Mouse (Mus musculus): ENCODE measurements at regions not wholly inside any gene's neighbourhood (a gene's known extent, or its start where the extent isn't known, plus 50 kb on each side); places are given as distances from the start of the nearest gene placed in this dataset.

GRCm38 (mm10) chr12:11518379-11518778, 62.5 kb downstream of the Rad51ap2 start:
- no peak overlapping the region for H3K4me2 ChIP-seq (replicated peaks; ENCODE audit: low read depth, low read length)
- H3K27ac ChIP-seq (ENCODE audit: low read length): no peak overlapping the region
- ATAC-seq (ENCODE audit: low FRiP score, low TSS enrichment): no peak
- H3K4me3 ChIP-seq (ENCODE audit: low read length): no peak overlapping the region
- 53% methylated on average over 2 of the region's 2 CpGs for WGBS
- no peak overlapping the region for H3K9ac ChIP-seq (replicated peaks; ENCODE audit: low read length)
- no peaks in the 10 kb centered on the region for H3K27me3 ChIP-seq (ENCODE audit: insufficient read depth, low read length)
- H3K4me1 ChIP-seq (ENCODE audit: insufficient read depth, low read length): no peaks in the 10 kb centered on the region
- H3K36me3 ChIP-seq (ENCODE audit: insufficient read depth, low read length): no peaks in the 10 kb centered on the region
- H3K9me3 ChIP-seq (ENCODE audit: low read length): no peaks in the 10 kb centered on the region

- no peak overlapping the region for H3K27ac ChIP-seq (ENCODE audit: low read length)
- 83% methylated on average over 6 of the region's 6 CpGs for WGBS
- no peak for ATAC-seq (ENCODE audit: low FRiP score, low TSS enrichment)
Measured at GRCm38 (mm10) chr12:11562891-11563290, 107.0 kb downstream of the Rad51ap2 start.

GRCm38 (mm10) chr12:11570160-11570559, 114.3 kb downstream of the Rad51ap2 start:
- Histone ChIP-seq H3K4me3 (ENCODE audit: low read length) (no peak overlapping the region), H3K4me1 (ENCODE audit: insufficient read depth, low read length) (no peaks in the 10 kb centered on the region), H3K36me3 (ENCODE audit: insufficient read depth, low read length) (no peaks in the 10 kb centered on the region), H3K4me2 (replicated peaks; ENCODE audit: low read depth, low read length) (no peak overlapping the region), H3K9ac (replicated peaks; ENCODE audit: low read length) (no peak overlapping the region), H3K27ac (ENCODE audit: low read length) (no peak overlapping the region), H3K27me3 (ENCODE audit: insufficient read depth, low read length) (no peaks in the 10 kb centered on the region), H3K9me3 (ENCODE audit: low read length) (no peaks in the 10 kb centered on the region)
- ATAC-seq (ENCODE audit: low FRiP score, low TSS enrichment): no peak
- WGBS: 89% methylated on average over 1 of the region's 1 CpGs

More at GRCm38 (mm10) chr12:11562891-11563290, 107.0 kb downstream of the Rad51ap2 start:
- Histone ChIP-seq H3K9me3 (ENCODE audit: low read length) (no peaks in the 10 kb centered on the region), H3K27me3 (ENCODE audit: insufficient read depth, low read length) (no peaks in the 10 kb centered on the region), H3K9ac (replicated peaks; ENCODE audit: low read length) (no peak overlapping the region), H3K4me3 (ENCODE audit: low read length) (no peak overlapping the region), H3K4me1 (ENCODE audit: insufficient read depth, low read length) (no peaks in the 10 kb centered on the region), H3K36me3 (ENCODE audit: insufficient read depth, low read length) (no peaks in the 10 kb centered on the region), H3K4me2 (replicated peaks; ENCODE audit: low read depth, low read length) (no peak overlapping the region)

GRCm38 (mm10) chr12:11603946-11604345, 148.1 kb downstream of the Rad51ap2 start:
- Histone ChIP-seq H3K4me1 (ENCODE audit: insufficient read depth, low read length) (no peaks in the 10 kb centered on the region), H3K9ac (replicated peaks; ENCODE audit: low read length) (no peak overlapping the region), H3K4me3 (ENCODE audit: low read length) (no peak overlapping the region), H3K9me3 (ENCODE audit: low read length) (no peaks in the 10 kb centered on the region), H3K27ac (ENCODE audit: low read length) (no peak overlapping the region), H3K36me3 (ENCODE audit: insufficient read depth, low read length) (no peaks in the 10 kb centered on the region), H3K4me2 (replicated peaks; ENCODE audit: low read depth, low read length) (no peak overlapping the region), H3K27me3 (ENCODE audit: insufficient read depth, low read length) (no peaks in the 10 kb centered on the region)
- WGBS: 76% methylated on average over 2 of the region's 2 CpGs
- no peak for ATAC-seq (ENCODE audit: low FRiP score, low TSS enrichment)

- H3K27me3 ChIP-seq (ENCODE audit: insufficient read depth, low read length): no peaks in the 10 kb centered on the region
- H3K9ac ChIP-seq (replicated peaks; ENCODE audit: low read length): no peak overlapping the region
- H3K36me3 ChIP-seq (ENCODE audit: insufficient read depth, low read length): no peaks in the 10 kb centered on the region
- no peaks in the 10 kb centered on the region for H3K9me3 ChIP-seq (ENCODE audit: low read length)
- H3K27ac ChIP-seq (ENCODE audit: low read length): no peak overlapping the region
- ATAC-seq (ENCODE audit: low FRiP score, low TSS enrichment): no peak
- H3K4me1 ChIP-seq (ENCODE audit: insufficient read depth, low read length): no peaks in the 10 kb centered on the region
- no peak overlapping the region for H3K4me2 ChIP-seq (replicated peaks; ENCODE audit: low read depth, low read length)
- H3K4me3 ChIP-seq (ENCODE audit: low read length): no peak overlapping the region
Measured at GRCm38 (mm10) chr12:11608733-11609132, 152.9 kb downstream of the Rad51ap2 start.

GRCm38 (mm10) chr12:11611656-11612055, 155.8 kb downstream of the Rad51ap2 start:
- Histone ChIP-seq H3K9me3 (ENCODE audit: low read length) (no peaks in the 10 kb centered on the region), H3K9ac (replicated peaks; ENCODE audit: low read length) (no peak overlapping the region), H3K4me1 (ENCODE audit: insufficient read depth, low read length) (no peaks in the 10 kb centered on the region), H3K36me3 (ENCODE audit: insufficient read depth, low read length) (no peaks in the 10 kb centered on the region), H3K4me3 (ENCODE audit: low read length) (no peak overlapping the region), H3K27ac (ENCODE audit: low read length) (no peak overlapping the region), H3K27me3 (ENCODE audit: insufficient read depth, low read length) (no peaks in the 10 kb centered on the region), H3K4me2 (replicated peaks; ENCODE audit: low read depth, low read length) (no peak overlapping the region)
- no peak for ATAC-seq (ENCODE audit: low FRiP score, low TSS enrichment)
- 73% methylated on average over 2 of the region's 2 CpGs for WGBS

- Histone ChIP-seq H3K4me1 (ENCODE audit: insufficient read depth, low read length) (no peaks in the 10 kb centered on the region), H3K4me3 (ENCODE audit: low read length) (no peak overlapping the region), H3K4me2 (replicated peaks; ENCODE audit: low read depth, low read length) (no peak overlapping the region), H3K9ac (replicated peaks; ENCODE audit: low read length) (no peak overlapping the region), H3K9me3 (ENCODE audit: low read length) (no peaks in the 10 kb centered on the region), H3K36me3 (ENCODE audit: insufficient read depth, low read length) (no peaks in the 10 kb centered on the region), H3K27ac (ENCODE audit: low read length) (no peak overlapping the region), H3K27me3 (ENCODE audit: insufficient read depth, low read length) (no peaks in the 10 kb centered on the region)
- WGBS: 75% methylated on average over 2 of the region's 2 CpGs
- no peak for ATAC-seq (ENCODE audit: low FRiP score, low TSS enrichment)
Measured at GRCm38 (mm10) chr12:11615237-11615636, 159.4 kb downstream of the Rad51ap2 start.

- 81% methylated on average over 1 of the region's 1 CpGs for WGBS
- no peaks in the 10 kb centered on the region for H3K9me3 ChIP-seq (ENCODE audit: low read length)
- no peak for ATAC-seq (ENCODE audit: low FRiP score, low TSS enrichment)
- H3K27me3 ChIP-seq (ENCODE audit: insufficient read depth, low read length): no peaks in the 10 kb centered on the region
- no peak overlapping the region for H3K4me2 ChIP-seq (replicated peaks; ENCODE audit: low read depth, low read length)
- no peaks in the 10 kb centered on the region for H3K4me1 ChIP-seq (ENCODE audit: insufficient read depth, low read length)
- no peak overlapping the region for H3K27ac ChIP-seq (ENCODE audit: low read length)
- no peaks in the 10 kb centered on the region for H3K36me3 ChIP-seq (ENCODE audit: insufficient read depth, low read length)
- H3K4me3 ChIP-seq (ENCODE audit: low read length): no peak overlapping the region
- no peak overlapping the region for H3K9ac ChIP-seq (replicated peaks; ENCODE audit: low read length)
Measured at GRCm38 (mm10) chr12:11623561-11623960, 167.7 kb downstream of the Rad51ap2 start.

GRCm38 (mm10) chr12:11630178-11630577, 174.3 kb downstream of the Rad51ap2 start:
- H3K4me2 ChIP-seq (replicated peaks; ENCODE audit: low read depth, low read length): no peak overlapping the region
- no peak overlapping the region for H3K9ac ChIP-seq (replicated peaks; ENCODE audit: low read length)
- no peak overlapping the region for H3K27ac ChIP-seq (ENCODE audit: low read length)
- H3K4me3 ChIP-seq (ENCODE audit: low read length): no peak overlapping the region
- no peaks in the 10 kb centered on the region for H3K4me1 ChIP-seq (ENCODE audit: insufficient read depth, low read length)
- WGBS: 88% methylated on average over 1 of the region's 1 CpGs
- H3K27me3 ChIP-seq (ENCODE audit: insufficient read depth, low read length): no peaks in the 10 kb centered on the region
- H3K9me3 ChIP-seq (ENCODE audit: low read length): no peaks in the 10 kb centered on the region
- ATAC-seq (ENCODE audit: low FRiP score, low TSS enrichment): no peak
- no peaks in the 10 kb centered on the region for H3K36me3 ChIP-seq (ENCODE audit: insufficient read depth, low read length)

- no peak overlapping the region for H3K9ac ChIP-seq (replicated peaks; ENCODE audit: low read length)
- 91% methylated on average over 1 of the region's 1 CpGs for WGBS
- no peak overlapping the region for H3K27ac ChIP-seq (ENCODE audit: low read length)
- H3K4me3 ChIP-seq (ENCODE audit: low read length): no peak overlapping the region
- ATAC-seq (ENCODE audit: low FRiP score, low TSS enrichment): no peak
- no peaks in the 10 kb centered on the region for H3K9me3 ChIP-seq (ENCODE audit: low read length)
- no peaks in the 10 kb centered on the region for H3K27me3 ChIP-seq (ENCODE audit: insufficient read depth, low read length)
- no peak overlapping the region for H3K4me2 ChIP-seq (replicated peaks; ENCODE audit: low read depth, low read length)
- no peaks in the 10 kb centered on the region for H3K36me3 ChIP-seq (ENCODE audit: insufficient read depth, low read length)
- no peaks in the 10 kb centered on the region for H3K4me1 ChIP-seq (ENCODE audit: insufficient read depth, low read length)
Measured at GRCm38 (mm10) chr12:11631790-11632189, 175.9 kb downstream of the Rad51ap2 start.

- H3K4me1 ChIP-seq (ENCODE audit: insufficient read depth, low read length): no peaks in the 10 kb centered on the region
- no peaks in the 10 kb centered on the region for H3K9me3 ChIP-seq (ENCODE audit: low read length)
- H3K36me3 ChIP-seq (ENCODE audit: insufficient read depth, low read length): no peaks in the 10 kb centered on the region
- H3K27me3 ChIP-seq (ENCODE audit: insufficient read depth, low read length): no peaks in the 10 kb centered on the region
- H3K4me2 ChIP-seq (replicated peaks; ENCODE audit: low read depth, low read length): no peak overlapping the region
- no peak for ATAC-seq (ENCODE audit: low FRiP score, low TSS enrichment)
- WGBS: 75% methylated on average over 3 of the region's 3 CpGs
- no peak overlapping the region for H3K27ac ChIP-seq (ENCODE audit: low read length)
- no peak overlapping the region for H3K4me3 ChIP-seq (ENCODE audit: low read length)
- H3K9ac ChIP-seq (replicated peaks; ENCODE audit: low read length): no peak overlapping the region
Measured at GRCm38 (mm10) chr12:11673281-11673680, 217.4 kb downstream of the Rad51ap2 start.
